Mouse (Mus musculus) megakaryocyte, embryonic 14.5 days (primary cell): Measurements from ENCODE around the gene Tomm6.

ENCODE experiments used
- FLI1 ChIP-seq: IDR thresholded peaks from 2 replicates; pipeline ENCODE4 v1.6.1; 2012; ENCODE audit warnings: low read length, inconsistent platforms, mixed read lengths
- GATA1 ChIP-seq: IDR thresholded peaks from 3 replicates; pipeline ENCODE4 v1.6.1; 2012; ENCODE audit warnings: mixed read lengths, low read length, inconsistent platforms, borderline replicate concordance

GRCm38 (mm10) chr17:47702548-47703345 is 14.6 kb upstream of the Tomm6 start:
- no peak for TF ChIP-seq GATA1
- no peak for TF ChIP-seq FLI1
